Mouse (Mus musculus): ENCODE data around the gene Taf5l.
"Not testable (repeated sequence)": the region's sequence is repeated elsewhere in the genome, so short reads cannot be mapped to it uniquely, and the experiment has no call there.

Taf5l gene

GRCm38 (mm10) chr8:123960556-123960955 is 60.6 kb downstream of the Taf5l start:
- DNase-seq (ENCODE audit: low read depth, low spot score), result not testable (repeated sequence)

GRCm38 (mm10) chr8:123960056-123960455 is 61.1 kb downstream of the Taf5l start:
- no peak for DNase-seq (ENCODE audit: low read depth, low spot score)

GRCm38 (mm10) chr8:123959473-123959872 is 61.7 kb downstream of the Taf5l start:
- DNase-seq (ENCODE audit: low read depth, low spot score), result no peak

- DNase-seq (ENCODE audit: low read depth, low spot score), result no peak
Measured at GRCm38 (mm10) chr8:123958130-123958529, 63.1 kb downstream of the Taf5l start.

- DNase-seq (ENCODE audit: low read depth, low spot score), result no peak
Measured at GRCm38 (mm10) chr8:123954246-123954645, 67.0 kb downstream of the Taf5l start.

GRCm38 (mm10) chr8:123953686-123954085 is 67.5 kb downstream of the Taf5l start:
- DNase-seq (ENCODE audit: low read depth, low spot score), result no peak

GRCm38 (mm10) chr8:123950077-123950802 is 71.0 kb downstream of the Taf5l start:
- DNase-seq (ENCODE audit: low read depth, low spot score), result peak; percentile 70

- DNase-seq (ENCODE audit: low read depth, low spot score), result no peak
Measured at GRCm38 (mm10) chr8:123949686-123949986, 71.6 kb downstream of the Taf5l start.

GRCm38 (mm10) chr8:123948942-123949685 is 72.1 kb downstream of the Taf5l start, which contains the start of gene Nup133:
TSS of gene Nup133 (minus strand) at chr8:123949265.
- peak; percentile 99 for DNase-seq (ENCODE audit: low read depth, low spot score)

Data from forelimb bud, embryonic 11.5 days (tissue).